Mouse (Mus musculus) mouse trophoblast stem cell (cell line): ENCODE measurements at regions not wholly inside any gene's neighbourhood (a gene's known extent, or its start where the extent isn't known, plus 50 kb on each side); places are given as distances from the start of the nearest gene placed in this dataset.

ENCODE experiments used
- in situ Hi-C, 2 experiments: fragments of 300-500 bp; cut with MseI, MboI; formaldehyde crosslinking; loops; 2 replicates in 1 of 2; 3 replicates in 1 of 2; pipeline ENCODE4 v1.15.1; 2025

GRCm38 (mm10) chr13:101883177-101883576, 115.2 kb upstream of the Pik3r1 start:
- in situ Hi-C loops, result no loop called here

GRCm38 (mm10) chr13:101884752-101885151, 116.7 kb upstream of the Pik3r1 start:
- in situ Hi-C loops, result no loop called here

GRCm38 (mm10) chr13:101891473-101891872, 123.5 kb upstream of the Pik3r1 start:
- in situ Hi-C loops, result no loop called here

- in situ Hi-C loops, result no loop called here
These were observed 125.1 kb upstream of the Pik3r1 start for GRCm38 (mm10) chr13:101893035-101893600.

GRCm38 (mm10) chr13:101895161-101895560, 127.1 kb upstream of the Pik3r1 start:
- in situ Hi-C loops, result no loop called here

- in situ Hi-C loops, result no loop called here
These were observed 127.7 kb upstream of the Pik3r1 start for GRCm38 (mm10) chr13:101895686-101896085.

GRCm38 (mm10) chr13:101896946-101897345, 128.9 kb upstream of the Pik3r1 start:
- in situ Hi-C loops, result no loop called here

GRCm38 (mm10) chr13:101902213-101902612, 134.2 kb upstream of the Pik3r1 start:
- in situ Hi-C loops, result no loop called here

- in situ Hi-C loops, result no loop called here
These were observed 138.1 kb upstream of the Pik3r1 start for GRCm38 (mm10) chr13:101905909-101906676.

GRCm38 (mm10) chr13:101909026-101909425, 141.0 kb upstream of the Pik3r1 start:
- in situ Hi-C loops, result no loop called here

GRCm38 (mm10) chr13:101910687-101911086, 142.7 kb upstream of the Pik3r1 start:
- in situ Hi-C loops, result no loop called here

GRCm38 (mm10) chr13:101914132-101914531, 146.1 kb upstream of the Pik3r1 start:
- in situ Hi-C loops, result no loop called here

- in situ Hi-C loops, result no loop called here
These were observed 146.9 kb upstream of the Pik3r1 start for GRCm38 (mm10) chr13:101914691-101915541.

- in situ Hi-C loops, result no loop called here
These were observed 147.5 kb upstream of the Pik3r1 start for GRCm38 (mm10) chr13:101915542-101915941.

- in situ Hi-C loops, result no loop called here
These were observed 148.1 kb upstream of the Pik3r1 start for GRCm38 (mm10) chr13:101915948-101916594.

GRCm38 (mm10) chr13:101916876-101917275, 148.9 kb upstream of the Pik3r1 start:
- in situ Hi-C loops, result no loop called here

- in situ Hi-C loops, result no loop called here
These were observed 150.2 kb upstream of the Pik3r1 start for GRCm38 (mm10) chr13:101918185-101918584.

- in situ Hi-C loops, result no loop called here
These were observed 151.2 kb upstream of the Pik3r1 start for GRCm38 (mm10) chr13:101919266-101919665.

- in situ Hi-C loops, result no loop called here
These were observed 152.4 kb upstream of the Pik3r1 start for GRCm38 (mm10) chr13:101920384-101920783.

GRCm38 (mm10) chr13:101924637-101925036, 156.6 kb upstream of the Pik3r1 start:
- in situ Hi-C loops, result no loop called here

GRCm38 (mm10) chr13:101931264-101931663, 163.2 kb upstream of the Pik3r1 start:
- in situ Hi-C loops, result no loop called here

- in situ Hi-C loops, result no loop called here
These were observed 163.9 kb upstream of the Pik3r1 start for GRCm38 (mm10) chr13:101931882-101932281.
